Mouse (Mus musculus) thymus, postnatal 10 days (tissue): ENCODE measurements around the gene Trpm3.

Experiments used
- DNase-seq, 2 experiments: peaks; one replicate each; pipeline ENCODE4 v3.0.0; 2021; ENCODE audit warnings: low spot score in 2 of 2

Gene Trpm3

GRCm38 (mm10) chr19:22635635-22636034 is 496.8 kb downstream of the Trpm3 start:
- DNase-seq: no peak

GRCm38 (mm10) chr19:22637786-22638185 is 498.9 kb downstream of the Trpm3 start:
- no peak for DNase-seq

GRCm38 (mm10) chr19:22638394-22638954 is 499.6 kb downstream of the Trpm3 start:
- no peak for DNase-seq

GRCm38 (mm10) chr19:22642124-22642523 is 503.3 kb downstream of the Trpm3 start:
- no peak for DNase-seq

- DNase-seq: no peak
Measured at GRCm38 (mm10) chr19:22656466-22657215, 517.8 kb downstream of the Trpm3 start.

- no peak for DNase-seq
Measured at GRCm38 (mm10) chr19:22657251-22657650, 518.4 kb downstream of the Trpm3 start.

GRCm38 (mm10) chr19:22665401-22665800 is 526.6 kb downstream of the Trpm3 start:
- no peak for DNase-seq

GRCm38 (mm10) chr19:22670222-22670621 is 531.4 kb downstream of the Trpm3 start:
- no peak for DNase-seq

- no peak for DNase-seq
Measured at GRCm38 (mm10) chr19:22672892-22673291, 534.0 kb downstream of the Trpm3 start.

GRCm38 (mm10) chr19:22676206-22676605 is 537.4 kb downstream of the Trpm3 start:
- DNase-seq: no peak

- no peak for DNase-seq
Measured at GRCm38 (mm10) chr19:22682238-22682637, 543.4 kb downstream of the Trpm3 start.

- no peak for DNase-seq
Measured at GRCm38 (mm10) chr19:22691995-22692394, 553.1 kb downstream of the Trpm3 start.

GRCm38 (mm10) chr19:22692553-22692952 is 553.7 kb downstream of the Trpm3 start:
- DNase-seq: no peak

GRCm38 (mm10) chr19:22692956-22693355 is 554.1 kb downstream of the Trpm3 start:
- no peak for DNase-seq

GRCm38 (mm10) chr19:22695423-22695822 is 556.6 kb downstream of the Trpm3 start:
- DNase-seq: no peak

GRCm38 (mm10) chr19:22698737-22699136 is 559.9 kb downstream of the Trpm3 start:
- no peak for DNase-seq

- DNase-seq: no peak
Measured at GRCm38 (mm10) chr19:22700871-22701651, 562.2 kb downstream of the Trpm3 start.

- DNase-seq: no peak
Measured at GRCm38 (mm10) chr19:22703876-22704275, 565.0 kb downstream of the Trpm3 start.

- DNase-seq: no peak
Measured at GRCm38 (mm10) chr19:22705414-22705813, 566.6 kb downstream of the Trpm3 start.

- no peak for DNase-seq
Measured at GRCm38 (mm10) chr19:22719027-22719426, 580.2 kb downstream of the Trpm3 start.

GRCm38 (mm10) chr19:22729846-22730245 is 591.0 kb downstream of the Trpm3 start:
- DNase-seq: no peak

GRCm38 (mm10) chr19:22730971-22731370 is 592.1 kb downstream of the Trpm3 start:
- DNase-seq: no peak

- DNase-seq: no peak
Measured at GRCm38 (mm10) chr19:22736870-22737269, 598.0 kb downstream of the Trpm3 start.
